Mouse (Mus musculus): ENCODE measurements around the gene Shq1.

- TF ChIP-seq TAL1 (IDR thresholded peaks at IDR 0.05; ENCODE audit: low read length) (no peak), GATA1 (IDR thresholded peaks at IDR 0.05; ENCODE audit: low read length) (no peak)
Measured at GRCm38 (mm10) chr6:100710866-100711265, 39.9 kb upstream of the Shq1 start.

Data from erythroblast, embryonic 14.5 days (primary cell).